Mouse (Mus musculus): ENCODE measurements around the gene Taok3. TPM values are rescaled to one million over a fixed set of nuclear protein-coding genes. Genes with fewer than 3 reads are reported as not detected.

Gene Taok3
- polyA plus RNA-seq, 1 experiment: 6.3 TPM

DNA sequence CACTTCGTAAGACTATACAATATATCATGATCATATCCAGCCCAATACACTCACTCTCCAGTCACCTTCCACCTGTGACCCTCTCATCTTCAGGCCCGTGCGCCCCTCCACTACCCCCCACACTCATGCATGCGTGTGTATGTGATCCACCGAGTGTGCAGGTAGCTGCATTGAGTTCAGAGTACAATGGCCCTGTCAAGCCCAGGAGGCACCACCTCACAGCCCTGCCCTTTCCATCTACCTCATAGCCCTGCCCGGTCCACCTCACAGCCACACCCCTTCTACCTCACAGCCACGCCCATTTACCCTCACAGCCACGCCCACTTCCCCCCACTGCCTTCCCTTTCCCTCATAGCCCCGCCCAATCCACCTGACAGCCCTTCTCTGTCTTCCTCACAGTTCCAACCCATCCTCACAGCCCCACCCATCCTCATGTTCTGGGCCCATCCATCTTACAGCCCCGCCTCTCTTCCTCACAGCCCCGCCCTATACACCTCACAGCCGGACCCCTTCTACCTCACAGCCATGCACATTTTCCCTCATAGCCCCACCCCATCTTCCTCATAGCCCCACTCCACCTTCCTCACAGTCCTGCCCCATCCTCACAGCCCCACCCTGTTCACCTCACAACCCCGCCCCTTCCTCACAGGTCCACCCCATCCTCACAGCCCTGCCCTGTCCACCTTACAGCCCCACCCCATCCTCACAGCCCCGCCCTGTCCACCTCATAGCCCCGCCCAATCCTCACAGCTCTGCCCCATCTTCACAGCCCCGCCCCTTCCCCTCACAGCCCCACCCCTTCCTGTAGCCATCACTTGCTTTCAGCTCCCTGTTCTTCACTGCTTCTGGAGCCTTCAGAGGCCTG is 5.8 kb downstream of the Taok3 start:
- H3K4me3 ChIP-seq (ENCODE audit: insufficient read depth, low read depth, low read length): no peak overlapping the region
- no peak overlapping the region for H3K27ac ChIP-seq (replicated peaks; ENCODE audit: low read depth, low read length)
- no peaks in the 10 kb centered on the region for H3K4me1 ChIP-seq (ENCODE audit: control insufficient read depth, insufficient read depth, insufficient read length, low read length)

GRCm38 (mm10) chr5:117127051-117127450 is 7.1 kb downstream of the Taok3 start:
- Histone ChIP-seq H3K4me1 (ENCODE audit: control insufficient read depth, insufficient read depth, insufficient read length, low read length) (no peaks in the 10 kb centered on the region), H3K27ac (replicated peaks; ENCODE audit: low read depth, low read length) (no peak overlapping the region), H3K4me3 (ENCODE audit: insufficient read depth, low read depth, low read length) (no peak overlapping the region)

DNA sequence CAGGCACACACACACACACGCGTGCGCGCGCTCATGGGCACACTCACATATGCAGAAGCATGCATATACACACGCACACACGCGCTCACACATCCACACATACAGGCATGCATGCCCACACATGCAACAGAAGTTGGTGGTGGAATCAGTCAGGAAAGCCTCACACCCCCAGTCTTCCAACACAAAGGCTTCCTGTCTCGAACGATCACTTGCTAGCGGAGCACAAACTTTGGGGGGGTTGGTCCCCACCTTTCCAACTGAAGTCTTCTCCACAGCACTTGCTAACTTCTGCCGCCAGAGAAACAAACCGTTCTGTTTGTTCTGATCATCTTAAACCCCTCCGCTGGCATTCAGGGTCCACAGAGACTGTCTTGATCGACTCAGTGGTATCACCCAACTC is 10.8 kb downstream of the Taok3 start:
- Histone ChIP-seq H3K4me3 (ENCODE audit: insufficient read depth, low read depth, low read length) (no peak overlapping the region), H3K4me1 (ENCODE audit: control insufficient read depth, insufficient read depth, insufficient read length, low read length) (peaks cover 4% of the 10 kb centered on the region; the same call in 1 of the 2 replicates), H3K27ac (replicated peaks; ENCODE audit: low read depth, low read length) (no peak overlapping the region)

DNA sequence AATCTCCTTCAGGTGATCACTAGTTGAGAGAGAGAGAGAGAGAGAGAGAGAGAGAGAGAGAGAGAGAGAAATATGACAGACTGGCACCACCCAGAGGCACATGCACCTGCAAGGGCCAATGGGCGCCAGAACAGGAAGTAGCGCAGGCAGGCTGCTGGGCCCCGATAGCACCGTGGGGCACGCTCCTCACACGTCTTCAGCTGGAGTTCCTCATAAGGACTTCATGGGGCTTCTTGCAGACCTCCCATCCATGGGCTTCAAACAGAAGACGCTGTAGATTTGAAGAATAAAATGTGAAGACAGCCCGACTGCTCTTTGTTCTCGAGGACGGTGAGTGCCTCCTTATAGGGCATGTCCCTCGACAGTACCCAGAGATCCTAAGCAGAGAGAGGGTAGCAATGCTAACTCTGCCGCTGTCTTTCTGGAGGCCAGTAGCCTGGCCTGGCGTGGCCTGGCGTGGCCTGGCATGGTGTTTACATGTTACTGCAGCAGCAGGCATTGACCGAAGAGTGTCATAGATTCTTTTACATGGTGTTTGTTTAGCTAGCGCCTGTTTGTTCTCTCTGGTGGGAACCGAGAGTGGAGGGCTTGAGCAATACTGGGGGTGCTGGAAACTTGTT is 13.6 kb downstream of the Taok3 start:
- Histone ChIP-seq H3K27ac (replicated peaks; ENCODE audit: low read depth, low read length) (peak overlapping the region; percentile 35), H3K4me1 (ENCODE audit: control insufficient read depth, insufficient read depth, insufficient read length, low read length) (peaks cover 8% of the 10 kb centered on the region), H3K4me3 (ENCODE audit: insufficient read depth, low read depth, low read length) (peak overlapping the region; percentile 19; the same call in 1 of the 2 replicates)

GRCm38 (mm10) chr5:117134066-117134888 is 14.3 kb downstream of the Taok3 start:
- peaks cover 8% of the 10 kb centered on the region for H3K4me1 ChIP-seq (ENCODE audit: control insufficient read depth, insufficient read depth, insufficient read length, low read length)
- peak overlapping the region; percentile 19 for H3K4me3 ChIP-seq (ENCODE audit: insufficient read depth, low read depth, low read length)
- H3K27ac ChIP-seq (replicated peaks; ENCODE audit: low read depth, low read length): peak overlapping the region; percentile 35

DNA sequence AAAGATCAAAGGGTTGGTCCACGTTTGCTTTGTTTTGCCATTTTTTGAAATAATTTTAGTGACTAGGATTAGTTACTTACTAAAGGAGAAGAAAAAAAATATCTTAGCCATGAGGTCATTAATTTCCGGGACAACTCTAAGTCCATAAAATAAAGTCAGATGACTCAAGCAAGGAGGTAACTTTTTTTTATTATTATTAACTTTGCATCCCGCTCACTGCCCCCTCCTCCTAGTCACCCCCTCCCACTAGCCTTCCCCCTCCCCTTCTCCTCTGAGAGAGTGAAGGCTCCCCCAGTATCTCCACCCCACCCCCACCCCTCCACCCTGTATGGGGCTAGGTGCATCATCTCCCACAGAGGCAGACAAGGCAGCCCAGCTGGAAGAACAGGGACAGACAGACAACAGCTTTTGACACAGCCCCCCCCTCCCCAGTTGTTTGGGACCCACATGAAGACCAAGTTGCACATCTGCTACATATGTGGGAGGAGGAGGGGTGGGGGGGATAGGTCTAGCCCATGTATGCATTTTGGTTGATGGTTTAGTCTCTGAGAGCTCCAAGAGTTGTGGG is 15.0 kb downstream of the Taok3 start:
- Histone ChIP-seq H3K4me1 (ENCODE audit: control insufficient read depth, insufficient read depth, insufficient read length, low read length) (peaks cover 8% of the 10 kb centered on the region), H3K27ac (replicated peaks; ENCODE audit: low read depth, low read length) (peak overlapping the region; percentile 6; the same call in 1 of the 2 replicates), H3K4me3 (ENCODE audit: insufficient read depth, low read depth, low read length) (no peak overlapping the region)

- no peak overlapping the region for H3K27ac ChIP-seq (replicated peaks; ENCODE audit: low read depth, low read length)
Observed at GRCm38 (mm10) chr5:117135869-117136268, 15.9 kb downstream of the Taok3 start.

DNA sequence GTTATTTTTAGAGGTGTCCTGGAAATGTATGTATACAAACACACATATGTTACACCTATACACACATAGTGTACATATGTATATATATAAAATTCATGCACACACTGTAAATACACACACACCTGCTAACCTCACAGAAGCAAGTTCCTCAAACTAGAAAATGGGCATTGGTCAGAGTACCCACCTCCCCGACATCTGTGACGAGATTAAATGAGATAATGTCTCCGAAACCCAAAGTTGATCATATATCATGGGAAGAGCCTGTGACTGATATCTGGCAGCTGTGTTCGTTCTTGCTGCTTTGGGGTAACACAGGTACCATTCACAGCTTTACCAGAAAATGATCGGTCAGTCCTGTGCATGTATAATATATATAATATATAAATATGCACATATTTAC is 16.6 kb downstream of the Taok3 start:
- Histone ChIP-seq H3K27ac (replicated peaks; ENCODE audit: low read depth, low read length) (no peak overlapping the region), H3K4me3 (ENCODE audit: insufficient read depth, low read depth, low read length) (no peak overlapping the region), H3K4me1 (ENCODE audit: control insufficient read depth, insufficient read depth, insufficient read length, low read length) (peaks cover 11% of the 10 kb centered on the region)

More at GRCm38 (mm10) chr5:117135869-117136268, 15.9 kb downstream of the Taok3 start:
- H3K4me1 ChIP-seq (ENCODE audit: control insufficient read depth, insufficient read depth, insufficient read length, low read length): peaks cover 11% of the 10 kb centered on the region
- H3K4me3 ChIP-seq (ENCODE audit: insufficient read depth, low read depth, low read length): no peak overlapping the region

- no peak overlapping the region for H3K4me3 ChIP-seq (ENCODE audit: insufficient read depth, low read depth, low read length)
- H3K4me1 ChIP-seq (ENCODE audit: control insufficient read depth, insufficient read depth, insufficient read length, low read length): peaks cover 11% of the 10 kb centered on the region
- H3K27ac ChIP-seq (replicated peaks; ENCODE audit: low read depth, low read length): no peak overlapping the region
Observed at GRCm38 (mm10) chr5:117137011-117137410, 17.1 kb downstream of the Taok3 start.

- Histone ChIP-seq H3K4me3 (ENCODE audit: insufficient read depth, low read depth, low read length) (no peak overlapping the region), H3K27ac (replicated peaks; ENCODE audit: low read depth, low read length) (peak overlapping the region; percentile 21; the same call in 1 of the 2 replicates), H3K4me1 (ENCODE audit: control insufficient read depth, insufficient read depth, insufficient read length, low read length) (peaks cover 11% of the 10 kb centered on the region)
Observed at GRCm38 (mm10) chr5:117137594-117137993, 17.7 kb downstream of the Taok3 start.

DNA sequence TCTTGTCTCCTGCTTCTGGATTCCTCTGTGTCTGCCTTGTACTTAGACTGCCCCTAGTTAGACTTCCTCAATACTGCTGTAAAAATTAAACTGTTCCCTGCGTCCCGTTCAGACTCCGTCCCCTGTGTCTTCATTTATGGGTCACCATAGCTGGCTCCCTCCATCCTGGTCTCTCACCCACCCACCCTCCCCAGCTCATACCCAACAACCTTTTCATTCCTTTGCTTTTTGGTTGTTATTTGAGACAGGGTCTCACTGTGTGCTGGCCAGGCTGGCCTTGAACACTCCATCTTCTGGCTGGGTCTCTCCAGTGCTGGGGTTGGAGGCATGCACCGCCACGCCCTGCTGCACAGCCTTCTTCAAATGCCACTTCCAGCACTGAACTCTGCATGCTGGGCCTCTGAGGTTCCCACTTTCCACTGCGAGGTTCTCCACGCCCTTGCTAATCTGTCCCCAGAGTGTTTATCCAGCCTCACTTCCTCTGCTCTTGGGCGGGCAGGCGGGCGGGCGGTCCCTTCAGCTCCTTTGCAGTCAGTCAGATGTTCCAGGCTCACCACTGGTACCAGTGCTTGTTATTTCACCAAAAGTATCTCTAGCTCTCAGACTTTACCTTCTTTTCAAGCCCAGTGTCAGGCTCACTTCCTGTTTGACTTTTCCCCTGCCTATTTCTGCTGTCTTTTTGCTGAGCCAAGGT is 18.5 kb downstream of the Taok3 start:
- Histone ChIP-seq H3K27ac (replicated peaks; ENCODE audit: low read depth, low read length) (peak overlapping the region; percentile 68), H3K4me1 (ENCODE audit: control insufficient read depth, insufficient read depth, insufficient read length, low read length) (peaks cover 11% of the 10 kb centered on the region), H3K4me3 (ENCODE audit: insufficient read depth, low read depth, low read length) (no peak overlapping the region)

DNA sequence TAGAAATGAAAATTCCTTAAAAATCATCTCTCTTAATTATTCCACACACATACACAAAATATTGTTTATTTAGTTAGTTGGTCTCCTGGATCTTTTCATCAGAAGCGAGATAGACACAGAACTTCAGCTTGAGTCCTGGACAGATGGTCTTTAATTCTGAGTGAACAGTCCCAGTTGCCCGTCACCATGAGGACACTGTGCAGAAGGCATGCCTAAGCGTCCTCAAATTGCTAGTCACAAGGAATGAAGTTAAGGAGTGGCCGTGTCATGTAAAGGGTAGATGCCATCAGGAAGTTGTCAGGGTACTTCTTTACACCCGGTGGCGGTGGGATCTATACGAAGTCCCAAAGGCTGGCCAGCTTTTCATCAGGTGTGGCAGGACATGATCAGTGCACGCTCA is 19.9 kb downstream of the Taok3 start:
- Histone ChIP-seq H3K4me3 (ENCODE audit: insufficient read depth, low read depth, low read length) (no peak overlapping the region), H3K27ac (replicated peaks; ENCODE audit: low read depth, low read length) (peak overlapping the region; percentile 5; the same call in 1 of the 2 replicates), H3K4me1 (ENCODE audit: control insufficient read depth, insufficient read depth, insufficient read length, low read length) (peaks cover 7% of the 10 kb centered on the region)

DNA sequence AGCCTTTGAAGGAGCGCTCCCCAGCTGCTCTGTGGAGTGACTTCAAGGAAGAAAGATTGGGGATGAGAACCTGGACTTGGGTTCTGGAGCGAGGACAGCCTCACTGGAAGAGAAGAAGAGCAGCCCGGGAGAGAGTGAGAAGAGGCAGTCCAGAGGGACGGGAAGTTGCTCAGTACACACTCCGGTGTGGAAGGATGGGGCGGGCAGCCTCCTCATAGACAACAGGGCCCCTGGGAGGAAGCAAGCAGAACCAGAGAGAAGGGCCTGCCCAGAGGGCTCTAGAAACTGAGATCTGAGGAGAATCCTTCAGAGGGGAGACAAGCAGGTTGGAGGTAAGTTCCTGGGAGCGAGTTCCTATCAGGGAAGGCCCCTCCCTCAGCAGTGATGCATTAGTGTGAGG is 20.4 kb downstream of the Taok3 start:
- 0 out of 2 replicates have a peak overlapping the region, but pooled peaks have one; percentile 5 for H3K27ac ChIP-seq (replicated peaks; ENCODE audit: low read depth, low read length)
- H3K4me1 ChIP-seq (ENCODE audit: control insufficient read depth, insufficient read depth, insufficient read length, low read length): peaks cover 7% of the 10 kb centered on the region
- no peak overlapping the region for H3K4me3 ChIP-seq (ENCODE audit: insufficient read depth, low read depth, low read length)

GRCm38 (mm10) chr5:117143721-117144135 is 23.8 kb downstream of the Taok3 start:
- Histone ChIP-seq H3K4me1 (ENCODE audit: control insufficient read depth, insufficient read depth, insufficient read length, low read length) (peaks cover 3% of the 10 kb centered on the region; the same call in 1 of the 2 replicates), H3K4me3 (ENCODE audit: insufficient read depth, low read depth, low read length) (no peak overlapping the region), H3K27ac (replicated peaks; ENCODE audit: low read depth, low read length) (no peak overlapping the region)
